Mouse (Mus musculus): ENCODE measurements around the gene Srrm2.

DNA sequence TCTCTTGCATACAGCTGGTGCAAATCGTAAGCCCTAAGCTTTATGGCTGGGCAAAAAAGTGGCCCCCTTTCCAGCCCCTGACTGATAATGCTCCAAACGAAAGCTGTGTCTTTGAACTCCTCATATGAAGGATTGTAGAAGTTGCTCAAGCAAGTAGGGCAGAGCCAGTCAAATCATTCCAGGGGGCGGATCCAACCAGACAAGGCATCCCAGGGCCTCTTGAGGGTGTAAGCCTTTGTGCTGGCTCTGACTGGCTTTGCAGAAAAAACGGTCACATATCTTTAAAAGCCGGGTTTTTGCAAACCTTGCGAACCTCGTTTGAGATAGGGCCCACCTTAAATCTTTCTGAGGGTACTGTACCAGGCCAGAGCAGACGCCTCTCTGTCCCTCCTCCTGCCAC lies 46.3 kb upstream of the Srrm2 start:
- TF ChIP-seq POLR2A (IDR thresholded peaks at IDR 0.05; ENCODE audit: borderline replicate concordance, control insufficient read depth, low read depth, low read length) (no peak), CTCF (IDR thresholded peaks at IDR 0.05; ENCODE audit: control insufficient read depth, insufficient read depth, low read length) (no peak)
